Mouse (Mus musculus) lung, adult 2 months (tissue): ENCODE results near the gene Pax1. TPM values are rescaled to one million over a fixed set of nuclear protein-coding genes. Genes with fewer than 3 reads are reported as not detected.

Source experiments
- DNase-seq: peaks from one replicate; pipeline ENCODE4 v3.0.0; 2022
- H3K4me1 ChIP-seq: fragments of 200-500 bp; 2 replicates; pipeline ENCODE4 v1.6.1; 2011; ENCODE audit warnings: low read length; ENCODE audit not compliant: control insufficient read depth, insufficient read depth
- H3K4me3 ChIP-seq: fragments of 200-500 bp; replicated peaks from 2 replicates; pipeline ENCODE3; 2011; ENCODE audit warnings: low read depth, mild to moderate bottlenecking, control low read depth, low read length; ENCODE audit errors: extremely low read depth
- CTCF ChIP-seq: fragments of 200-500 bp; IDR thresholded peaks from 2 replicates; pipeline ENCODE4 v1.5.1; 2011; ENCODE audit warnings: mild to moderate bottlenecking, low read length, control low read depth; ENCODE audit not compliant: insufficient read depth
- POLR2A ChIP-seq: fragments of 200-500 bp; IDR thresholded peaks from 2 replicates; pipeline ENCODE4 v1.6.1; 2011; ENCODE audit warnings: low read depth, mild to moderate bottlenecking, control low read depth, low read length, borderline replicate concordance; ENCODE audit errors: extremely low read depth
- WGBS: fragments of 180-500 bp; shearing (Covaris S2); methylation state at CpG from one replicate; pipeline ENCODE4 v1.1.7; 2018; 5-methylcytosine and 5-hydroxymethylcytosine counted together
- polyA plus RNA-seq: library from polyadenylated mRNA; depleted of rRNA; stranded (reverse); fragments of >200 nt; gene quantifications from 2 replicates; pipeline ENCODE4 v1.2.3, GENCODE M21; 2012; rRNA removed

Gene Pax1
- polyA plus RNA-seq, result 0.06 and 0.09 TPM in 2 replicates

DNA sequence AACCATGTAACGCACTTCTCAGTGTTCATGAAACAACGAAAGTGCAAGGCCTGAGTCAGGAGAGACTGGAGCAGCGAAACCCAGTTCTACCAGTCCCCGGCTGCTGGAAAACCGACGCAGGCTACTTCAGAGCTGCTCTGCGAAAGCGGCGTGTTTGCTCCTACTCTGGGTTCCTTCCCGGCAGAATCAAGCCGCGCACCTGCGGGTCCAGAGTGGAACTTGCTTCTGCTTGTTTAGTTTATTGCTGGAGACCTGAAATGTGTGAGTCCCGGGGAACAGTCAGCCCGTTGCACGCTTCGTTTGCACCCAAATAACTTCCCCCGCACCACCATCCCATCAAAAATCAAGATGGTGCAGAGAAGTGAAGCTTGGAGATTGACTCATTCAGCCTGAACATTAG is at the start of gene Pax1:
TSS of gene Pax1 (plus strand) at position 345 of the 400 bp plus-strand sequence.
- DNase-seq, result no peak
- TF ChIP-seq CTCF (no peak), POLR2A (no peak)
- 3% methylated on average over 18 of the region's 18 CpGs for WGBS
- H3K4me3 ChIP-seq, result no peak within 1 kb of the TSS
- H3K4me1 ChIP-seq, result no peaks in the 10 kb centered on the region

DNA sequence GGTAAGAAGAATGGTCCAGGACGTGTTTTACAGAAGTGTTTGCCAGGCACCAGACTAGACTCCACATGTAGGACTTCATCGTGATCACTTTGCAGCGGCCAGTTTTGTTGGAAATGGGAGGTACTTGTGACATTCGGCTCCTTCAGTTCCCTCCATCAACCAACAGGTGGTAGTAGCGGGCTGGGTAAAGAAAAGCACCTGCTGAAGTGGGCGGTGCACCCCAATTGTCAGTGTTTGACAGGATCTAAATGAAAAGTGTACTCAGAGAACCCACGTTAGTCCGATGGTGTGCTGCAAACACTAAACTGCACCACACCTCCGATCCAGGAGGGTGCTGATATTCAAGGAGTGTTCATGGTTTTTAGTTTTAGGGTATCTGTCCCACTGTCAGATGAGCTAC is 40.7 kb upstream of the Pax1 start:
- no peak for TF ChIP-seq POLR2A
- peak; percentile 38; the same call in 1 of the 2 replicates for TF ChIP-seq CTCF
- 9% methylated on average over 9 of the region's 9 CpGs for WGBS
- no peak for DNase-seq
- H3K4me3 ChIP-seq, result no peak overlapping the region
- H3K4me1 ChIP-seq, result no peaks in the 10 kb centered on the region

DNA sequence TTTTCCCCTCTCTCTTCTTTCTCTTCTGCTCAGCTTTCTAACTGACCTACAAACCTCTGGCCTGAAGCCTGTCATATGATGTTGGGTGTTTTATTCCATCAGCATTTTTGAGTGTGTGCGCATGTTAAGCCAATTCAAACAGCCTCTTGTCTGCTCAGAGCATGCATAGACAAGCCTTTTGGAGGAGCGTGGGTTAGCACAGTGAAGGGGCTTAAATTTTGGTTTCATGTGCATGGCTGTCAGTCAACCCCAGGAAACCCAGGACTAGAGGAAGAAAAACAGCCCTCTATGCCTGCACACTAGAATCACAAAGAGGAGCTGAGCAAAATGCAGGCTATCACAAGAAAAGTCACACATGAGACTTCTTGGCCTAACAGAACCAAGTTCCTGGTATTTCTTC is 36.5 kb upstream of the Pax1 start:
- Histone ChIP-seq H3K4me3 (no peak overlapping the region), H3K4me1 (no peaks in the 10 kb centered on the region)
- no peak for DNase-seq
- 68% methylated on average over 2 of the region's 2 CpGs for WGBS
- no peak for TF ChIP-seq CTCF
- TF ChIP-seq POLR2A, result no peak

- Histone ChIP-seq H3K4me3 (no peak overlapping the region), H3K4me1 (no peaks in the 10 kb centered on the region)
- TF ChIP-seq CTCF (no peak), POLR2A (no peak)
- 82% methylated on average over 2 of the region's 2 CpGs for WGBS
- DNase-seq, result no peak
These were observed 29.0 kb upstream of the Pax1 start for GRCm38 (mm10) chr2:147332731-147333130.

DNA sequence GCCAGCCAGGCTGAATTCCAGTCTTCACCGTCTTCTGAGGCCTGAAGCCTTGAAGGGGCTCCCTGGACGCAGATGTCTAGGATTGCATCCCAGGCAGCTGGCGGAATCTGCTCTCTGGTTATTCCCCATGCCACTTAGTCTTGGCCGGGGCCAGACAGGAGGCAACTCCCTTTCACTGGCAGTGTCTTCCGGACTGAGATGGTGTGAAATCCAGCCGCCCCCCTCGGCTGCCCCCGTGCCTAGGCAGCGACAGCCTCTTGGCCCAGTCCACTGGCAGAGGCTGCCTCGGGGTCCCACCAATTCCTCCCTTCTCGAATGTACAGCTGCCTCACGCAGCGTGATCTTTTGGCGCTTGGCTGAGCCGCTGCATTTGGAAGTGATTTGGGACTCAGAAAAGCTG is 23.0 kb upstream of the Pax1 start:
- Histone ChIP-seq H3K4me1 (no peaks in the 10 kb centered on the region), H3K4me3 (no peak overlapping the region)
- WGBS, result 62% methylated on average over 15 of the region's 15 CpGs
- no peak for DNase-seq
- TF ChIP-seq CTCF (no peak), POLR2A (no peak)

- 65% methylated on average over 4 of the region's 4 CpGs for WGBS
- no peak for DNase-seq
- H3K4me3 ChIP-seq, result no peak overlapping the region
- TF ChIP-seq CTCF (no peak), POLR2A (no peak)
- H3K4me1 ChIP-seq, result no peaks in the 10 kb centered on the region
These were observed 21.9 kb upstream of the Pax1 start for GRCm38 (mm10) chr2:147339796-147340195.

GRCm38 (mm10) chr2:147342198-147342597 is 19.5 kb upstream of the Pax1 start:
- TF ChIP-seq CTCF (no peak), POLR2A (no peak)
- DNase-seq, result no peak
- WGBS, result 13% methylated on average over 2 of the region's 2 CpGs
- Histone ChIP-seq H3K4me3 (no peak overlapping the region), H3K4me1 (no peaks in the 10 kb centered on the region)

DNA sequence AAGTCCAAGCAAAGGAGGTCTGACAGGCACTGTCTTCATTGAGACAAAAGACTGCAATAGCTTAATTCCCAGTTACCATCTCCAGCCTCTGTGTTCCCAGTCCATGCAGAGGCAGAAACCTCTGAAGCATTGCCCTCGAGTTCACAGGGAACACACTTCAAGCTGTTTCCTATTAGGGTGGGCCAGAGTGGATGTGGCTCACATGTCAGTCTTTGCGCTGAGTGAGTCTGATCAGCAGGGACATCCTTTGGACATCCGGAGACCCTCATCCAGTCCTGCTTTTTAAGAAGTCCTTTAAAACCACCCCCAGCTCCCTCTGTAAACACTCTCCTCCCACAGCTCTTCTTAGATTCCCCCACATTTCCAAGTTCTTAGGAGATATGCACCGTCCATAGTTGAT is 2.0 kb upstream of the Pax1 start:
- 6% methylated on average over 4 of the region's 4 CpGs for WGBS
- H3K4me3 ChIP-seq, result no peak overlapping the region
- TF ChIP-seq POLR2A (no peak), CTCF (no peak)
- no peaks in the 10 kb centered on the region for H3K4me1 ChIP-seq
- DNase-seq, result no peak

GRCm38 (mm10) chr2:147360401-147360800 is 1.3 kb upstream of the Pax1 start:
- whole genome bisulfite sequencing, result 6% methylated on average over 7 of the region's 7 CpGs
- TF ChIP-seq CTCF (no peak), POLR2A (no peak)

GRCm38 (mm10) chr2:147360856-147361255 is 869 bp upstream of the Pax1 start:
- H3K4me1 ChIP-seq, result no peaks in the 10 kb centered on the region
- H3K4me3 ChIP-seq, result no peak overlapping the region
- DNase-seq, result no peak
- 5% methylated on average over 5 of the region's 5 CpGs for WGBS
- TF ChIP-seq POLR2A (no peak), CTCF (no peak)

More at GRCm38 (mm10) chr2:147360401-147360800, 1.3 kb upstream of the Pax1 start:
- H3K4me1 ChIP-seq, result no peaks in the 10 kb centered on the region
- no peak overlapping the region for H3K4me3 ChIP-seq
- DNase-seq, result no peak

- Histone ChIP-seq H3K4me1 (no peaks in the 10 kb centered on the region), H3K4me3 (no peak overlapping the region)
- no peak for DNase-seq
- WGBS, result 3% methylated on average over 18 of the region's 18 CpGs
- no peak for TF ChIP-seq POLR2A
- 0 out of 2 replicates have a peak, but pooled peaks have one; percentile 5 for TF ChIP-seq CTCF
These were observed 591 bp downstream of the Pax1 start for GRCm38 (mm10) chr2:147362316-147362715.
